Mouse (Mus musculus): ENCODE data around the gene Ccno.

DNA sequence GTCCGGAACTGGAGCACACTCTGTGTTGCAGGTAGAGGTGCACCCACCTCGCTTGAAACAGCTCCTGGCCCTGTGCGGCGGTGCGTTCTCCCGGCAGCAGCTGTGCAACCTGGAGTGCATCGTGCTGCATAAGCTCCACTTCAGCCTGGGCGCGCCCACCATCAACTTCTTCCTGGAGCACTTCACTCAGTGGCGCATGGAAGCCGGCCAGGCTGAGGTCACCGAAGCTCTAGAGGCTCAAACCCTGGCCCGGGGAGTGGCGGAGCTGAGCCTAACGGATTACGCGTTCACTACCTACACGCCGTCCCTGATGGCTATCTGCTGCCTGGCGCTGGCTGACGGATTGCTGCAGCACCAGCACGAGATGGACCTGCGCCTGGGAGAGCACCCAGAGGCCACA is 1.9 kb downstream of the Ccno start:
- TF ChIP-seq CTCF (conservative IDR thresholded peaks at IDR 0.05; ENCODE audit: insufficient read depth, insufficient read length, low read depth, low read length) (no peak), POLR2A (IDR thresholded peaks at IDR 0.05; ENCODE audit: low read depth, low read length) (no peak)
